Mouse (Mus musculus): ENCODE data around the gene Myo1b. TPM values are rescaled to one million over a fixed set of nuclear protein-coding genes. Genes with fewer than 3 reads are reported as not detected.

Myo1b gene
- total and polyA plus RNA-seq, 3 experiments, result 0.07 TPM; not detected in 1

DNA sequence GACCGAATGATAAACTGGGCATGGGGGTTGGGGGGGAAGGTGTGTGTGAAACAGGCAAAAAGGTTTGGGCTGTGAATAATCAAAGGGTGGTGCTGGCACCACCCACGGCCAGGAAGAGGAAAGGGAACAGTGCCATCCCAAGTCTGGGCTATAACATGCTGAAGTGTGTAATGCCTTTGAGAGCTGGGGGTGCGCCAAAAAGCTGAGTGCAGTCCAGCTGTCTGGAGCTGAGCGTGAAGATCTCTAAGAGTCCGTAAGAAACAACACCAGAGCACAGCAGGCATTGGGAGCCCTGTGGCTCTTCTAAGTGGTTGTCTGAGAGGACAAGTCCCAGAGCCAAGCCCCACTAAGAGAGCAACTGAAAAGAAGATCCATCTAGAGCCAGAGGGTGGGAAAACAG, 63.6 kb downstream of the Myo1b start:
- dilution Hi-C loops (cut with MboI; ENCODE audit: extremely low pct_ligation_motif_present, extremely low pct_unique_long_range_greater_than_20kb, low sequenced_read_pairs), result no loop called here
- in situ Hi-C loops (cut with MboI; ENCODE audit: low pct_ligation_motif_present, low pct_unique_long_range_greater_than_20kb, low sequenced_read_pairs), result no loop called here
- H3K4me3 ChIP-seq (replicated peaks in 1 of 3; ENCODE audit: low read depth in 2 of 3, low read length in 2 of 3, poor library complexity in 1 of 3), result no peak overlapping the region
- H3K4me2 ChIP-seq (ENCODE audit: insufficient read depth, low read depth, poor library complexity, severe bottlenecking), result no peak overlapping the region
- no peak for DNase-seq (ENCODE audit: extremely low read depth)
- H3K4me1 ChIP-seq (ENCODE audit: control insufficient read depth in 1 of 2, insufficient read depth in 2 of 2), result peaks cover 0 to 6% of the 10 kb centered on the region in 2 experiments; a peak in 1 of 4 replicates
- no peak overlapping the region for H3K9ac ChIP-seq (ENCODE audit: insufficient read depth, low read depth)
- H3K27me3 ChIP-seq (replicated peaks), result no peaks in the 10 kb centered on the region
- TF ChIP-seq NRF1 (IDR thresholded peaks at IDR 0.05; ENCODE audit: low read depth, low read length) (no peak), TBP (conservative IDR thresholded peaks at IDR 0.05; ENCODE audit: low read depth, low read length) (no peak), ZKSCAN1 (IDR thresholded peaks at IDR 0.05; ENCODE audit: borderline replicate concordance, low read depth, low read length) (no peak), MXI1 (IDR thresholded peaks at IDR 0.05; ENCODE audit: low read depth, low read length) (no peak), ELF1 (IDR thresholded peaks at IDR 0.05; ENCODE audit: low read depth, low read length) (no peak), HCFC1 (IDR thresholded peaks at IDR 0.05; ENCODE audit: low read depth, low read length) (no peak), RCOR1 (conservative IDR thresholded peaks at IDR 0.05; ENCODE audit: low read depth, low read length) (no peak), JUND (conservative IDR thresholded peaks at IDR 0.05; ENCODE audit: low read depth, low read length) (no peak), BHLHE40 (IDR thresholded peaks at IDR 0.05; ENCODE audit: low read depth, low read length) (no peak), MAFK (IDR thresholded peaks at IDR 0.05; ENCODE audit: insufficient replicate concordance, low read length) (no peak), JUN (IDR thresholded peaks at IDR 0.05; ENCODE audit: insufficient read depth, low read depth, low read length) (no peak), RAD21 (IDR thresholded peaks at IDR 0.05; ENCODE audit: low read depth, low read length) (no peak), CHD1 (IDR thresholded peaks at IDR 0.05; ENCODE audit: low read depth, low read length) (no peak)
- no peaks in the 10 kb centered on the region for H3K79me2 ChIP-seq (replicated peaks; ENCODE audit: control insufficient read depth, extremely low read depth, insufficient read depth, poor library complexity, severe bottlenecking)
- H3K9me3 ChIP-seq (replicated peaks; ENCODE audit: low read length), result no peaks in the 10 kb centered on the region
- H3K36me3 ChIP-seq (replicated peaks in 1 of 2; ENCODE audit: control insufficient read depth in 1 of 2, insufficient read depth in 1 of 2, low read length in 1 of 2), result no peaks in the 10 kb centered on the region
- no peak overlapping the region for H3K27ac ChIP-seq (ENCODE audit: insufficient read depth, low read depth)

GRCm38 (mm10) chr1:51849570-51850211, 66.2 kb downstream of the Myo1b start:
- no peak overlapping the region for H3K27ac ChIP-seq (ENCODE audit: insufficient read depth, low read depth)
- dilution Hi-C loops (cut with MboI; ENCODE audit: extremely low pct_ligation_motif_present, extremely low pct_unique_long_range_greater_than_20kb, low sequenced_read_pairs) (no loop called here), in situ Hi-C loops (cut with MboI; ENCODE audit: low pct_ligation_motif_present, low pct_unique_long_range_greater_than_20kb, low sequenced_read_pairs) (loop anchor here (10.0 kb wide), 1 partner anchor 95 kb away; no protein-coding TSS in a partner anchor)
- no peak for DNase-seq (ENCODE audit: extremely low read depth)
- H3K4me2 ChIP-seq (ENCODE audit: insufficient read depth, low read depth, poor library complexity, severe bottlenecking), result no peak overlapping the region
- no peaks in the 10 kb centered on the region for H3K36me3 ChIP-seq (replicated peaks in 1 of 2; ENCODE audit: control insufficient read depth in 1 of 2, insufficient read depth in 1 of 2, low read length in 1 of 2)
- no peaks in the 10 kb centered on the region for H3K27me3 ChIP-seq (replicated peaks)
- TF ChIP-seq NELFE (IDR thresholded peaks at IDR 0.05; ENCODE audit: low read depth, low read length) (no peak), ZNF384 (IDR thresholded peaks at IDR 0.05; ENCODE audit: low read depth, low read length) (no peak), GABPA (IDR thresholded peaks at IDR 0.05; ENCODE audit: insufficient replicate concordance, low read depth, low read length) (no peak)
- no peak overlapping the region for H3K4me3 ChIP-seq (replicated peaks in 1 of 3; ENCODE audit: low read depth in 2 of 3, low read length in 2 of 3, poor library complexity in 1 of 3)
- no peaks in the 10 kb centered on the region for H3K9me3 ChIP-seq (replicated peaks; ENCODE audit: low read length)
- H3K9ac ChIP-seq (ENCODE audit: insufficient read depth, low read depth), result no peak overlapping the region
- H3K4me1 ChIP-seq (ENCODE audit: control insufficient read depth in 1 of 2, insufficient read depth in 2 of 2), result peaks cover 0 to 11% of the 10 kb centered on the region in 2 experiments; a peak in 2 of 4 replicates
- no peaks in the 10 kb centered on the region for H3K79me2 ChIP-seq (replicated peaks; ENCODE audit: control insufficient read depth, extremely low read depth, insufficient read depth, poor library complexity, severe bottlenecking)

Data from CH12.LX (cell line).